Mouse (Mus musculus) embryonic fibroblast, embryonic 13.5 days (primary cell): ENCODE measurements around the gene Galnt12. TPM values are rescaled to one million over a fixed set of nuclear protein-coding genes. Genes with fewer than 3 reads are reported as not detected.

ENCODE experiments used
- H3K27ac ChIP-seq: 2 replicates; pipeline ENCODE4 v1.5.1; 2012; ENCODE audit warnings: low read length, control low read depth, inconsistent platforms; ENCODE audit not compliant: insufficient read depth
- H3K4me1 ChIP-seq: 2 replicates; pipeline ENCODE4 v1.6.1; 2011; ENCODE audit warnings: low read length; ENCODE audit not compliant: control insufficient read depth, insufficient read depth
- H3K4me3 ChIP-seq: 2 replicates; pipeline ENCODE4 v1.5.1; 2011; ENCODE audit warnings: mild to moderate bottlenecking, control low read depth, low read length; ENCODE audit not compliant: insufficient read depth
- CTCF ChIP-seq: IDR thresholded peaks from 2 replicates; pipeline ENCODE4 v1.5.1; 2011; ENCODE audit warnings: mild to moderate bottlenecking, control low read depth, low read length, moderate library complexity, borderline replicate concordance; ENCODE audit not compliant: insufficient read depth
- POLR2A ChIP-seq: IDR thresholded peaks from 2 replicates; pipeline ENCODE4 v1.6.1; 2011; ENCODE audit warnings: low read depth, mild to moderate bottlenecking, control low read depth, low read length, moderate library complexity
- polyA plus RNA-seq: library from polyadenylated mRNA; stranded (reverse); fragments of >200 nt; gene quantifications from 2 replicates; pipeline ENCODE4 v1.2.4, GENCODE M21; 2011; ENCODE audit warnings: low read depth; ENCODE audit not compliant: missing spikeins, insufficient read length

Galnt12 gene
- polyA plus RNA-seq, 1 experiment = 2.4 TPM

GRCm38 (mm10) chr4:47143849-47144248 is 52.1 kb downstream of the Galnt12 start:
- H3K27ac ChIP-seq = no peak overlapping the region
- no peaks in the 10 kb centered on the region for H3K4me1 ChIP-seq
- no peak for TF ChIP-seq CTCF
- H3K4me3 ChIP-seq = no peak overlapping the region

GRCm38 (mm10) chr4:47145341-47145740 is 53.6 kb downstream of the Galnt12 start:
- Histone ChIP-seq H3K4me3 (no peak overlapping the region), H3K4me1 (no peaks in the 10 kb centered on the region), H3K27ac (no peak overlapping the region)
- no peak for TF ChIP-seq POLR2A
- no peak for TF ChIP-seq CTCF

- Histone ChIP-seq H3K4me1 (no peaks in the 10 kb centered on the region), H3K4me3 (no peak overlapping the region), H3K27ac (no peak overlapping the region)
- TF ChIP-seq CTCF (no peak), POLR2A (no peak)
Measured at GRCm38 (mm10) chr4:47146561-47146960, 54.9 kb downstream of the Galnt12 start.

- Histone ChIP-seq H3K27ac (no peak overlapping the region), H3K4me3 (no peak overlapping the region), H3K4me1 (peaks cover 6% of the 10 kb centered on the region; the same call in 1 of the 2 replicates)
- TF ChIP-seq POLR2A (no peak), CTCF (no peak)
Measured at GRCm38 (mm10) chr4:47149963-47150362, 58.3 kb downstream of the Galnt12 start.

GRCm38 (mm10) chr4:47150806-47151205 is 59.1 kb downstream of the Galnt12 start:
- Histone ChIP-seq H3K4me1 (peaks cover 6% of the 10 kb centered on the region; the same call in 1 of the 2 replicates), H3K4me3 (no peak overlapping the region), H3K27ac (peak overlapping the region; percentile 75; the same call in 1 of the 2 replicates)
- TF ChIP-seq POLR2A (no peak), CTCF (no peak)

- H3K27ac ChIP-seq = peak overlapping the region; percentile 75
Measured at GRCm38 (mm10) chr4:47151553-47152183, 60.0 kb downstream of the Galnt12 start.

GRCm38 (mm10) chr4:47161103-47161755 is 69.5 kb downstream of the Galnt12 start:
- TF ChIP-seq CTCF (no peak), POLR2A (no peak)
- H3K4me1 ChIP-seq = no peaks in the 10 kb centered on the region
- no peak overlapping the region for H3K27ac ChIP-seq
- H3K4me3 ChIP-seq = no peak overlapping the region

More at GRCm38 (mm10) chr4:47151553-47152183, 60.0 kb downstream of the Galnt12 start:
- Histone ChIP-seq H3K4me3 (no peak overlapping the region), H3K4me1 (peaks cover 6% of the 10 kb centered on the region; the same call in 1 of the 2 replicates)
- TF ChIP-seq CTCF (no peak), POLR2A (no peak)

GRCm38 (mm10) chr4:47161756-47162587 is 70.3 kb downstream of the Galnt12 start:
- H3K4me1 ChIP-seq = no peaks in the 10 kb centered on the region
- H3K27ac ChIP-seq = no peak overlapping the region
- no peak overlapping the region for H3K4me3 ChIP-seq
- TF ChIP-seq CTCF (no peak), POLR2A (no peak)

- TF ChIP-seq CTCF (no peak), POLR2A (no peak)
- Histone ChIP-seq H3K4me1 (peaks cover 5% of the 10 kb centered on the region), H3K27ac (no peak overlapping the region), H3K4me3 (no peak overlapping the region)
Measured at GRCm38 (mm10) chr4:47172314-47172713, 80.6 kb downstream of the Galnt12 start.

Other genes with a start within 250 kb of the Galnt12 start
- 0.30 TPM in 1 of 2 replicates, not detected in the other for gene Gabbr2, start 100.0 kb upstream of the Galnt12 start, polyA plus RNA-seq
- gene Anks6, start 34.5 kb upstream of the Galnt12 start, polyA plus RNA-seq = 6.8 and 7.0 TPM in 2 replicates
- 24.2 and 41.0 TPM in 2 replicates for gene Col15a1, start 116.3 kb downstream of the Galnt12 start, polyA plus RNA-seq